Mouse (Mus musculus) lung, adult 18-20 months (tissue): Measurements from ENCODE around the gene Ppp2r3a.
A peak's percentile ranks its signal among the peaks of the same experiment; 100 is the strongest.

Source experiments
- DNase-seq, 2 experiments: peaks; one replicate each; pipeline ENCODE4 v3.0.0; 2022; ENCODE audit warnings: mixed read lengths in 2 of 2

Ppp2r3a gene

GRCm38 (mm10) chr9:101250981-101251643, 483 bp downstream of the Ppp2r3a start:
- DNase-seq: peak; percentile 73 to 76

GRCm38 (mm10) chr9:101250486-101250885, 1.1 kb downstream of the Ppp2r3a start:
- no peak for DNase-seq

GRCm38 (mm10) chr9:101249626-101250025, 2.0 kb downstream of the Ppp2r3a start:
- no peak for DNase-seq

GRCm38 (mm10) chr9:101247541-101247940, 4.1 kb downstream of the Ppp2r3a start:
- DNase-seq: no peak

DNA sequence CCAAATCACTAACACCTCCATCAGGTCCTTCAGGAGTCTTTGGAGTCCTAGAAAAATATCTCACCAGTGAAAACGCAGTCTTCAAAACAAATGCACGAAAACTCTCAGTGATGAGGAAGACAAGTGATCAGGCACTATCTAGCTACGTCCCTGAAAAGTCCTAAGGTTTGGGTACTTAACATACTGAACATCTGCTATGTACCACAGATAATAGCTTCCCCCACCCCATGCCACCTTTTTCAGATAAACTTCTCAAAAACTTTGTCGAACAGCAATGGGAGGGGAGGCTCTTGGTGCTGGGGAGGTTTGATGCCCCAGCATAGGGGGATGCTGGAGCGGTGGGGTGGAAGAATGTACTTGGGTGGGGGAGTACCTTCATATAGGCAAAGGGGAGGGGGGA, 6.1 kb downstream of the Ppp2r3a start:
- DNase-seq: no peak

DNA sequence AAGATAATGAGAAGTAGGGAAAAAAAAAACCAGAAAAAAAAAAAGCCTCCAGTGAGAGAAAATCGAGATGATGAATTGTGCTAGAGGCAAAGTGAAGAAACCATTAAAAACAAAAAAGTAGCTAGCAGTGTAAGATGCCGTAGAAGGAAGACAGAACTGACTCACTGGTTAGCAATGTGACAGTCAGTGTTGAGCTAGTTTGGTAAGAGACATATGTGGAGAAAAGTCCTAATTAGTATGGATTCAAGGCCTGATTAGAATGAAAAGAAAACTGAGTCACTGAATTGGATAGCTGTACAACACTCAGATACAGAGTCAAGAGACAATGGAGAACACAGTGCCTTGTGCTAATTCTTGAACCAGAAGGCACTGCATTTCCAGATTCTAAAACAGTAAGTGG, 7.9 kb downstream of the Ppp2r3a start:
- DNase-seq: no peak

DNA sequence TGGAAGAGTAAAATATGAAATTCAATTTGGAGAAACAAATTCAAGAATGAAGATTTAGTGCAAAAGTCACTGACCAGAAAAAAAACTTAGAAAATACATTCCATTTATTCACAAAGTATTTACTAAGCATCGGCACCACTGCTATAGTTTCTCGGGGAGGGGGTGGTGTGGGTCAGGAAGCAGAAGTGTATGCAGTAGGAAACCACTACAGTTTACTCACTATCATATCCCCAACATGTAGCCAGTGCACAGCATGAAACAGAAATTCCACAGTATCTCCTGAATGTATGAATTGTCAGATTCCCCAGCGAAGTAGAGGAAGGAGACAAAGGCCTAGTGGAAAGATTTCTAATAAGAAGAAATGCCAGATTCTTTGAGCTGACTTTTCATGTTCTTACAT, 11.4 kb downstream of the Ppp2r3a start:
- DNase-seq: no peak

DNA sequence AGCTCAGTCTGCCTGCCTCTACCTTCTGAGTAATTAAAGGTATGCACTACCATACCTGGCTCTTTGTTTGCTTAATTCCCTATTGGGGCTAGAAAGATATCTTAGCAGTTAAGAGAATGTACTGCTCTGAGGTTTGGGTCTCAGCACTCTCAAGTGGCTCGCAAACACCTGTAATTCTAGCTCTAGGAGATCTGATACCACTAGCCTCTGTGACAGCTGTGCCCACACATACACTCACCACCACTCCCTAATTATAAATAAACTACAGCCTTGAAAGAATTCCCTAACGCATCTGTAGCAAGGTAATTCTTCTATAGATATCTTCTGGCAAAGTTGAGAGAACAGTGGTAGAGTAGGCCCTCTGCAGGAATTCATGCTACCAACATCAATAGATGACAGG, 15.8 kb downstream of the Ppp2r3a start:
- no peak for DNase-seq

DNA sequence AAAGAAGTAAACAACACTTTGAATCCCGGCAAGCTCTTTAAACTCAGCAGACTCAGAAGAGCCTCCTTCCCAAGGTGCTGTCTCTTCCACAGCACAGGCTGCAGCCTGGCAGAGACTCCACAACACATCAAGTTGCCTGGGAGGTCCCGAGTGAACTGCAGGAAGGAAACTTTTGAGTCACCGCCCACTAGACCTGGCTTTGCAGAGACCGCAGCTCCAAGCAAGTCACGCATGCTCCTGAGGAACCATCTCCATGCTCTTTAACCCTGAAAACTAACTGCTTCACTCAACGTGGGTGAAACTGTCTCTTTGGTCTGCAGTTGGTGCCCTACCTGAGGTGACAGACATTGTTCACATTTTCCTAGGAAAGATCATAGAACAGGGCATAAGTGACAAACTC, 19.6 kb downstream of the Ppp2r3a start:
- DNase-seq: peak in 1 of 2 experiments; percentile 5

DNA sequence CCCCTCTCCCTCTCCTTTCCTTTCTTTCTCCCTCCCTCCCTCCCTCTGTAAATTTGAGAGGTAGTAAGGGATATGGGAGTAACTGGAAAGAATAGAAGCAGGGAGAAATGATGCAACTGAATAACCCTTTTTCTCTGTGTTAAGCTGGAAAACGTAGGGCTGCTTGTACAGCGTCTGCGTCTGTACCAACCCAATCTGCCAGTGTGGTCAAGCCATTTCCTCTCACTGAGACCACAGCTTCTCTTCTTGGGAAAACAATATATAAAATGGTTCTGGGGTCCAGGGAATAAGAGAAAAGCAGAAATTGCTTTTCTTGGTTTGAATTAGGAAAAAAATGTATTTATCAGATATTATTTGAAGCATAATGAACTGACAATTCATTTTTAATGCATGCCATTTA, 21.6 kb downstream of the Ppp2r3a start:
- DNase-seq: no peak

DNA sequence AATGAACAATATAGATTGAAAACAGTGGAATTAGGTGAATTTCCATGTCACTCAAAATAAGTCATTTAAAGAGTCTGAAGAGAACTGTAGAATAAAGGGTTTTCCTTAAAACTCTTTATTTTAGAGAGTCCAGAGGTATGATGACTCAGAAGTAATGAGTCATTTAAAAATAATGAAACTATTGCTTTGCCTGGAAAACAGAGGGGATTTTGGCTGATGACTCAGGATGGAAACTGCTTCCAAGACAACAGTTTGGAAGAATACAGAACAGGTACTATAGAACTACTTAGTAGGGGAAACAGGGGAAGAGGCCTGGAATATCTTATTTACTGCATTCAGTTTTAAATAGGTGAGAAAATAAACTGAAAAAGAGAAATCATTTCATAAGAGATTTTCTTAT, 22.7 kb downstream of the Ppp2r3a start:
- DNase-seq: no peak

DNA sequence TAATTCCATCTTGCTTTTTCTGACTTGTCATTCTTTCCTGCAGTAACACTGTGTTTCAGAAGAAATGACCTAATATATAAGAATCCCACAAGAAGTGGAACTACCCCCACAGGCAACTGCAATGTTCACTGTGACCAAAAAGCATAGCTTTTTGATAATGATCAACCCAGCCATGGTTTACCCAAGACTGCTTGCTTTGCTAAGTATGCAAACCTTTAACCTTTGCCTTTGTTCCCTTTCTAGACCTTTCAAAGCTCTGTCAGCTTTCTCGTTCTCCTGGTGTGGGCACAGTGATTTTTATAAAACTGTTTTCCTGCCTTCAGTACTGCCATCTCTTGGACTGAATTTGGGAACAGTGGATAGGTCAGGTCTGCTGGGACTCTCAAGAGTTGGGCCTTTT, 43.6 kb downstream of the Ppp2r3a start:
- no peak for DNase-seq

GRCm38 (mm10) chr9:101206516-101206915, 45.1 kb downstream of the Ppp2r3a start:
- DNase-seq: no peak

DNA sequence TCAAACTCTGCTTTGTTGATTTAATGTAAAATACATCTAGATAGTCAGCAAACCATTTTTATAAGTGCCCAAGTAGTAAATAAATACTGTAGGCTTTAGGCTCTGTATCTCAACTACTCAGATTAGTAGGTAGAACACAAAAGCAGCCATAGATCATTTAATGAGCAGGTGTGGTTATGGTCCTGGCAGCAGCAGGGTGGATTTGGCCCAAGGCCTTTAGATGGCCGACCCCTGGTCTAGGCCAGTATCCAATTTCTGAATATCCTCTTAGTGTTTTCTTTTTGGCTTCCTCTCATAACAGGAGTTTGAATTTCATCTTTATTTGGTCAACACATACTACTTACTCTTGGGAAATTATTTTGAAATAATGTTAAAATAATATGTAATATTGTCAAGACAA, 46.4 kb downstream of the Ppp2r3a start:
- DNase-seq: no peak

GRCm38 (mm10) chr9:101204059-101204458, 47.5 kb downstream of the Ppp2r3a start:
- DNase-seq: no peak

DNA sequence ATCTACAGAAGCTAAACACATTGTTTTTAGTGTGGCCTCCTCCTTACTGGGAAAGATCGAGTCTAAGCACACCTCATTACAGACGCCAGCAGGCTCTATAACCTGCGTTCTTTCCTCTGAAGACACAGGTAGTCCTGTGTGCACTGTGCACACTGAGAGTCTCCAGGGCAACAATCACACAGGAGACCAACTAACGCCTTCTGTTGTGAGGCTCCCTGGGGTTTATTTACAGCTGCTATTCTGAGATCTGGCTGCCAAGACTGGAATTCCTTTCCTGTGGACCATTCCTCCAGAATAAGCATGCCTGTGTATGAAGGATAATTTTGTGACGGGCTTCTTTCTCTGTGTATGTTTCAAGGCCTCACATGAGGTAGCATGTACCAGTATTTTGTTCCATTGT, 51.0 kb downstream of the Ppp2r3a start:
- DNase-seq: peak in 1 of 2 experiments; percentile 42

DNA sequence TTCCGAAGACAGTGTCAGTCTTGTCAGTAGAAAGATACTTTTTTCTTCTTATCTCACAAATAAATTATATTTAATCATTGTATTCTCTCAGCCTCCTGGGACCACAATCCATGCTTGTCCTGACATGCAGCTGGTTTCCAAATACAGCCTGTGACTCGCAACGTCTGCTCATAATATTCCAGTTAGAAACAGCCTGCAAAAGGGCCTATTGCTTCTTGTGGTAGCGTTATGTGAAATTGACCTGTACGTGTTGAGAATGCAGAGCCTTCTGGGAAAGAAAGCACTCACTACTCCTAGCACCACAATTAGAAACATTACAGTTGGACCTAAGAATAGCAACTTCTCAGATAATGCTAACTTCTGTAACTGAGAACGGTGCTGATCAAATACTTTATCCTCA, 52.8 kb downstream of the Ppp2r3a start:
- DNase-seq: peak in 1 of 2 experiments; percentile 7

- DNase-seq: no peak
Observed at GRCm38 (mm10) chr9:101198261-101198660, 53.3 kb downstream of the Ppp2r3a start.

DNA sequence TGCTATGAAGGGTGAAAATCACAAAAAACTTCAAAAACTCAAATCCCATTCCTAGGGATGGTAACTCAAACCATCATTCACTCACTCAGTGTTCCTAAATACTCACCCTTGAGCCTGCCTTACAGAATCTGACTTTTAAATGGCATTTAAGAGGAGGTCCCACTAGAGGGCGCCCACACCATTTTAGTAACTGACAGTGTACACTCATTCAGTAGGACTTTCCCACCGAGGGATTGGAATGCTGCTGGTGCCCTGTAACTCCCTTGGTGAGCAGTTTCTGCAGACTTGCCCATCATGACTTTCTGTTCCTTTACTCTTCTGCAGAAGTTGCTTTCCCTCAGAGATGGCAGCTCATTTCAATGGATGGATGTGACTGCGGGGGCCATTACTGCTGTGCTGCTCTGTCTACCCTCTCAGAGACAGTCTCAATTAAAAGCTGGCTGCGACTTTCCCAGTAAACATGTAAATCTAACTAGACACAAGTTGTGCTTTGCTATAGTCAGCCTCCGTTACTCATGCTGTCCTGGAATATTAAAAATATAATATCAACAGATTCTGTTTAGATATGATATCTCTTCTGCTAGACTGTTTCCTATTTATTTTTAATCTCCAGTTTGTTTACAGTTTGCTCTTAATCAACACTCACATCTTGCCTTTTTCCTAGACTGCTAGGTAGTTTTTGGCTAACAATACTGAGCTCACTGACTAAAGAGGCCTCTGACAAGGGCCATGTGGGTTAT, 69.5 kb downstream of the Ppp2r3a start:
- peak; percentile 80 to 86 for DNase-seq

DNA sequence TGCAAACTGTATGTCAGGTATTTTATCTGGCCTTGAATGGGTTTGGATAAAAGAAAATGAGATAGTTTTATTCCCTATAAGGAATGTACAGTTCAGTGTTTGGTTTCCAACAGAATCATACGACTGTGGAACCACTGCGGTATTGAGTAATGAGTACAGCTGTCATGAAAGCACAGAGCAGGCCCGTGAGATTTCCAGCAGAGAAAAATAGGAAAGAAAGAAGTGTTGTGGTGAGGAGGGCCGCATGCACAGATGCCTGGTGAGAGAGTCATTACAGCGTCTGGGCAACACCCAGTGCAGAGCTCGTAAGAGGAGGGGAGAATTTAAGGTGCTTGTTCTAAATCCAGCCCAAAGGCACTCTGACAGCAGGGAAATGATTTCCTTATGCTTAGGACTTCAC, 70.3 kb downstream of the Ppp2r3a start:
- no peak for DNase-seq

GRCm38 (mm10) chr9:101180234-101180633, 71.4 kb downstream of the Ppp2r3a start:
- no peak for DNase-seq

DNA sequence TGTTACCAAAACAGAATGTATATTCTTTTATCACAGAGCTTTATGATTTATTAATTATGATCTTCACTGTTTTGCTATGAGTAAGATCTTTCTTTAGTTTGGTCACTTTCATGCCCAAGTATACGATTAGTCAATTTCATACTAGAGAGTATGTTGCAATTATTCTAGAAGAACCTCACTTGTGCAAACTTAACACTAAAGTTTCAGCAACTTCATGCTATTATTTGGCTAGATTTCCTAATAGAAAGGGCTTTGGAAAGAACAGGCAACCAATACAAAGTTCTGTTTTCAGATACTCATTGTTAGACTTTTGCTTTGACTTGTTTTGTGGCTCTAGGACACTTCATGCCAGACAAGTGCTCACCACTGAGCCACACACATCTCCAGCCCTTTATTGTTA, 91.0 kb downstream of the Ppp2r3a start:
- no peak for DNase-seq

DNA sequence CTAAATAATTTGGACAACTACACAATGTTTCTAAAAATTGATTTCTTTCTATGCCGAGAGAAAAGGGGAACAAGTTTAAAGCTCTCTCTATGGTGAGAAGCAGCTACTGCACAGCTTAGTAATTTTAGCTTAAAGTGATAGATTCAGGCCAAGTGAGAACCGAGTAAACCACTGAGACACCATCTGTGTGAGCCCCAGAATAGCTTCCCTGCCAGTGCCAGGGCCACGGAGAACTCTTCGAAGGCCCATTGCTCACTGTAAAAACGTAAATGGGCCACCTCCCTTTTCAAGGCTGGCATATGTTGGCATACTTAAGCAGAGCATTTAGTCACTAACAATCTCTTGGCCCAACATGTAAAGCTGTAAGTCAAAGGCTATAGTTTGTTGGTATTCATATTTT, 91.5 kb downstream of the Ppp2r3a start:
- no peak for DNase-seq

DNA sequence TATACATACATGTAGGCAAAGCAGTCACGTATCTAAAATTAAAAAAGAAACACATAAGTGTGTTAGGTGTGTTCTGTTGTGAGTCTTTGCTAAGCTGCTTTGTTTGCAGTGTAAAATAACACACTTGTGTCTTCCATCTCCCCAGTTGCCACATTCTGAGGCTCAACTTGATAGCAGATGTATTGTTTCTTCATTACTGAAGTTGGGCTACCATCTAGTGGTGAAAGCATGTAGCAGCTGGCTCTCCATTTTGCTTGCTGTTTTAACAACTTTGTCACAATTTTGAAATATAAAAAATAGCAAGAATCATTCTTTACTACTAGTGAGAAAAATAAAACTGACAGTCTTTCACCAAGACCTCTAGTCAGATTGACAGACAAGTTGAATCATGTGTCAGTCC, 92.2 kb downstream of the Ppp2r3a start:
- peak in 1 of 2 experiments; percentile 39 for DNase-seq

DNA sequence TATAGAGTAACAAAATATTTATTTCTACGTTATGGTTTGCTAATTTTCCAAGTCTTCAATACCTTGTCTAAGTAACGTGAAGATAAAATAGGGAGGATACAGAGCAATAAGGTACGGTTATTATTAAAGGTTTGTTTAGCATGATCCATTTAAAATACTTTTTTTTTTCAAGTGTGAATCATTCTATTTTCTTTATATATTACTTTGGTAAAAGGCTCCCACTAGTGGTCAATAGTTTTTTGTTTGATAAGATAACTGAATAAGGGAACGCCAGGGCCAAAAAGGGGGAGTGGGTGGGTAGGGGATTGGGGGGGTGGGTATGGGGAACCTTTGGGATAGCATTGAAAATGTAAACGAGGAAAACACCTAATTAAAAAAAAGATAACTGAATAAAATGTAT, 98.7 kb downstream of the Ppp2r3a start:
- no peak for DNase-seq
